Mouse (Mus musculus) testis, postnatal 10 days (tissue): ENCODE results near the gene Fgfr2.
"Not testable (repeated sequence)": the region's sequence is repeated elsewhere in the genome, so short reads cannot be mapped to it uniquely, and the experiment has no call there.

Experiments used
- DNase-seq: peaks from one replicate; pipeline ENCODE4 v3.0.0; 2021; ENCODE audit warnings: low spot score

The Fgfr2 gene

GRCm38 (mm10) chr7:130493346-130493745 is 2629.8 kb downstream of the Fgfr2 start:
- no peak for DNase-seq

- no peak for DNase-seq
Measured at GRCm38 (mm10) chr7:130492026-130492425, 2631.1 kb downstream of the Fgfr2 start.

- not testable (repeated sequence) for DNase-seq
Measured at GRCm38 (mm10) chr7:130479003-130479402, 2644.1 kb downstream of the Fgfr2 start.

GRCm38 (mm10) chr7:130475970-130476369 is 2647.2 kb downstream of the Fgfr2 start:
- peak; percentile 61 for DNase-seq

GRCm38 (mm10) chr7:130473881-130474280 is 2649.3 kb downstream of the Fgfr2 start:
- DNase-seq = no peak

GRCm38 (mm10) chr7:130472683-130473082 is 2650.5 kb downstream of the Fgfr2 start:
- no peak for DNase-seq

- no peak for DNase-seq
Measured at GRCm38 (mm10) chr7:130471045-130471444, 2652.1 kb downstream of the Fgfr2 start.

- no peak for DNase-seq
Measured at GRCm38 (mm10) chr7:130455587-130456246, 2667.4 kb downstream of the Fgfr2 start.

- DNase-seq = no peak
Measured at GRCm38 (mm10) chr7:130454226-130454625, 2668.9 kb downstream of the Fgfr2 start.

GRCm38 (mm10) chr7:130435776-130436175 is 2687.4 kb downstream of the Fgfr2 start:
- no peak for DNase-seq

GRCm38 (mm10) chr7:130432141-130432540 is 2691.0 kb downstream of the Fgfr2 start:
- no peak for DNase-seq

- DNase-seq = no peak
Measured at GRCm38 (mm10) chr7:130426586-130426985, 2696.6 kb downstream of the Fgfr2 start.

GRCm38 (mm10) chr7:130425991-130426390 is 2697.2 kb downstream of the Fgfr2 start:
- no peak for DNase-seq

GRCm38 (mm10) chr7:130419961-130420360 is 2703.2 kb downstream of the Fgfr2 start:
- no peak for DNase-seq

- DNase-seq = no peak
Measured at GRCm38 (mm10) chr7:130407622-130408021, 2715.5 kb downstream of the Fgfr2 start.

- DNase-seq = no peak
Measured at GRCm38 (mm10) chr7:130403346-130403745, 2719.8 kb downstream of the Fgfr2 start.

GRCm38 (mm10) chr7:130394697-130395096 is 2728.5 kb downstream of the Fgfr2 start:
- no peak for DNase-seq

GRCm38 (mm10) chr7:130390060-130390459 is 2733.1 kb downstream of the Fgfr2 start:
- DNase-seq = not testable (repeated sequence)

- no peak for DNase-seq
Measured at GRCm38 (mm10) chr7:130386308-130386707, 2736.8 kb downstream of the Fgfr2 start.

- no peak for DNase-seq
Measured at GRCm38 (mm10) chr7:130385732-130386294, 2737.3 kb downstream of the Fgfr2 start.

GRCm38 (mm10) chr7:130382126-130382525 is 2741.0 kb downstream of the Fgfr2 start:
- no peak for DNase-seq

- DNase-seq = no peak
Measured at GRCm38 (mm10) chr7:130381387-130381951, 2741.7 kb downstream of the Fgfr2 start.

- no peak for DNase-seq
Measured at GRCm38 (mm10) chr7:130380769-130381355, 2742.3 kb downstream of the Fgfr2 start.
